8 mouse cellular contexts compared by ENCODE assay signal in the genomic region with DNA sequence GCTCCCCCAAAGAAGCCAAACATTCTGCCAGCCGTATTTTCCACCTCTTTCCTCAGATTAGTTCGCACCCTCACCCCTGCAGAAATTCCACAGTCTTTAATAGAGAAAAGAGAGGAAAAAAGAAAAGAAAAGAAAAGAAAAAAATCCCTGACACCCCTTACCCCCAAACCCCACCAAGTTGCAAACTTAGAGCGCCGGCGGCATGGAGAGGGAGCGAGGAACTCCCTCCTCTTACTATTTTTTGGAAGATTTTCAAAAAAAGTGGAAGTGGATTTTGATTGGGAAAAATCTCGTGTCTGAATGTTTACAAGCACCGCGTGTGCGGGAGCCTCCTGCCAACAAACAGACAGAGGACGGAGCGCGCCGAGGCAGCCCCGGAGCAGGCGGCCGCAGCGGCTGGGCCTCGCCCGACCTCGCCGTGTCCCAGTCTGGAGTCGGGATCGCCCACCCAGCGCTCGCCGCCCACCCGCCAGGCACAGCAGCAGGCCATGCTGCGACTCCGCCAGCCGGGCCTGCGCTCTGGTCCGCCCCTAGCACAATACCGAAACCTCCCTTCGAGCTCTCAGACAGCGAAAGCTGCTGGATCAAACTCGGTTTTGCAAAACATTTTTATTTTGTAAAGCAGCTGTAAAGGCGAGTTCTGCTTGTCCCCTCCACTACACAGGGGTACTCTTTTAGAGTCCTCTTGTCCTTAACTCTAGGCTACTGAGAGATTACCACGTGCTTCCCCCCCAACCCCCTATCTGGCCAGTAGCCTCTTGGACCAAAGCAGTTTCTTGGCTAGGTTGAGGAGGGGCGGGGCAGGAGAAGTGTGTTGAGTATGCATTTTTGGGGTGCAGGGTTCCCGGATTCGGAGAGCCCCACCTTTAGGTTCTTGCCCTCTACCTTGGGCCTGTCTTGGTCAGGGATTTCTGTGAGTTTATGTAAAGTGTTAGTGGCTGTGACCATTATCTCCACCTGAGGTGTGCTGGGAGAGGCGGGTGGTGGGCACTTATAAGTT. TPM values are rescaled to one million over a fixed set of nuclear protein-coding genes. Genes with fewer than 3 reads are reported as not detected.
DNase-seq lines count a peak whose midpoint lies in the region; ATAC-seq lines count a peak whose summit lies in the region.

No protein-coding gene starts in this region.

- H3K4me3 ChIP-seq in forebrain, embryonic 12.5 days (replicated peaks) = peak overlapping the region; percentile 96
- H3K4me3 ChIP-seq in hindbrain, embryonic 15.5 days = peak overlapping the region; percentile 76
- peak overlapping the region; percentile 72 for H3K4me3 ChIP-seq in liver, embryonic 11.5 days (ENCODE audit: low read depth, low read length)

- peaks cover 39% of the 10 kb centered on the region for H3K4me1 ChIP-seq in forebrain, embryonic 12.5 days
- peaks cover 26% of the 10 kb centered on the region for H3K4me1 ChIP-seq in hindbrain, embryonic 15.5 days (replicated peaks)
- peaks cover 10% of the 10 kb centered on the region for H3K4me1 ChIP-seq in liver, embryonic 11.5 days (replicated peaks; ENCODE audit: control insufficient read depth, insufficient read depth, low read length)

- H3K9me3 ChIP-seq in forebrain, embryonic 12.5 days = no peaks in the 10 kb centered on the region
- no peaks in the 10 kb centered on the region for H3K9me3 ChIP-seq in hindbrain, embryonic 15.5 days
- H3K9me3 ChIP-seq in liver, embryonic 11.5 days (ENCODE audit: control insufficient read depth, low read length) = no peaks in the 10 kb centered on the region

- H3K36me3 ChIP-seq in forebrain, embryonic 12.5 days (replicated peaks) = no peaks in the 10 kb centered on the region; the same call in 1 of the 2 replicates
- H3K36me3 ChIP-seq in hindbrain, embryonic 15.5 days = no peaks in the 10 kb centered on the region
- H3K36me3 ChIP-seq in liver, embryonic 11.5 days (ENCODE audit: control insufficient read depth, insufficient read depth, low read length) = no peaks in the 10 kb centered on the region

- WGBS in forebrain, embryonic 12.5 days = 0% methylated on average over 38 of the region's 43 CpGs
- under 1% methylated on average over 43 of the region's 43 CpGs for WGBS in hindbrain, embryonic 15.5 days
- WGBS in liver, embryonic 11.5 days = under 1% methylated on average over 43 of the region's 43 CpGs

- DNase-seq in cerebellum, adult 9-11 months = peak; percentile 6
- no peak for DNase-seq in cerebellum, adult 11 months
- DNase-seq in ZHBTc4 (ENCODE audit: low read depth, low spot score) = peak; percentile 68
- DNase-seq in liver, embryonic 11.5 days (ENCODE audit: low spot score) = peak; percentile 77
- DNase-seq in naive thymus-derived CD4-positive, alpha-beta T cell, adult 2 months (ENCODE audit: low read depth) = peak; percentile 19
- peak; percentile 29 for DNase-seq in testis, postnatal 14 days (ENCODE audit: low spot score)

- H3K27me3 ChIP-seq in forebrain, embryonic 12.5 days = no peaks in the 10 kb centered on the region
- H3K27me3 ChIP-seq in hindbrain, embryonic 15.5 days = no peaks in the 10 kb centered on the region
- H3K27me3 ChIP-seq in liver, embryonic 11.5 days (replicated peaks; ENCODE audit: control insufficient read depth, insufficient read depth, low read length) = no peaks in the 10 kb centered on the region

- H3K4me2 ChIP-seq in forebrain, embryonic 12.5 days = peak overlapping the region; percentile 96
- H3K4me2 ChIP-seq in hindbrain, embryonic 15.5 days = peak overlapping the region; percentile 93
- H3K4me2 ChIP-seq in liver, embryonic 11.5 days = peak overlapping the region; percentile 98

- H3K9ac ChIP-seq in forebrain, embryonic 12.5 days = peak overlapping the region; percentile 98
- peak overlapping the region; percentile 86 for H3K9ac ChIP-seq in hindbrain, embryonic 15.5 days
- H3K9ac ChIP-seq in liver, embryonic 11.5 days (ENCODE audit: low read depth, low read length) = peak overlapping the region; percentile 87

- no peak; the same call in 1 of the 2 replicates for ATAC-seq in forebrain, embryonic 12.5 days (ENCODE audit: low FRiP score)
- no peak for ATAC-seq in hindbrain, embryonic 15.5 days (ENCODE audit: low FRiP score, low read depth)
- ATAC-seq in liver, embryonic 11.5 days (replicated peaks; ENCODE audit: low FRiP score) = 0 out of 2 replicates have a peak, but pooled peaks have one; percentile 6

- H3K27ac ChIP-seq in forebrain, embryonic 12.5 days = peak overlapping the region; percentile 99
- H3K27ac ChIP-seq in hindbrain, embryonic 15.5 days (replicated peaks) = peak overlapping the region; percentile 96
- H3K27ac ChIP-seq in liver, embryonic 11.5 days (ENCODE audit: low read depth, low read length) = peak overlapping the region; percentile 92

RNA-seq across cellular contexts. Expression of a gene that starts 1.8 kb away (rescaled TPM):
- 129 and 130 TPM in 2 replicates for polyA plus RNA-seq in forebrain, embryonic 12.5 days (2016; fragmentation: Nextera tagmentation; extraction: Ambion mirVana)
- polyA plus RNA-seq in hindbrain, embryonic 15.5 days (2015; fragmentation: Nextera tagmentation; extraction: Ambion mirVana) = 93.1 and 116 TPM in 2 replicates
- polyA plus RNA-seq in liver, embryonic 11.5 days (2014; fragmentation: Nextera tagmentation; extraction: Ambion mirVana) = 92.2 and 95.4 TPM in 2 replicates

RNA-seq across cellular contexts. Expression of a gene that starts 4.8 kb away (rescaled TPM):
- not detected in 2 replicates for polyA plus RNA-seq in forebrain, embryonic 12.5 days (2016; fragmentation: Nextera tagmentation; extraction: Ambion mirVana)
- polyA plus RNA-seq in hindbrain, embryonic 15.5 days (2015; fragmentation: Nextera tagmentation; extraction: Ambion mirVana) = not detected in 2 replicates
- not detected in 2 replicates for polyA plus RNA-seq in liver, embryonic 11.5 days (2014; fragmentation: Nextera tagmentation; extraction: Ambion mirVana)
